Mouse (Mus musculus): Measurements from ENCODE around the gene C2cd2. TPM values are rescaled to one million over a fixed set of nuclear protein-coding genes. Genes with fewer than 3 reads are reported as not detected.
A peak's percentile ranks its signal among the peaks of the same experiment; 100 is the strongest.

The C2cd2 gene
- total RNA-seq, 2 experiments from 2014 or later = 17.4 to 22.7 TPM

GRCm38 (mm10) chr16:97844967-97845937, 117.1 kb downstream of the C2cd2 start:
- intact Hi-C loops (cut with DNase I) = no loop called here
- no peak for DNase-seq (ENCODE audit: low spot score in 2 of 2)

- intact Hi-C loops (cut with DNase I) = no loop called here
- no peak for DNase-seq (ENCODE audit: low spot score in 2 of 2)
These were observed 130.2 kb downstream of the C2cd2 start for GRCm38 (mm10) chr16:97832154-97832553.

- intact Hi-C loops (cut with DNase I) = no loop called here
- no peak for DNase-seq (ENCODE audit: low spot score in 2 of 2)
These were observed 134.2 kb downstream of the C2cd2 start for GRCm38 (mm10) chr16:97828207-97828606.

- no peak for DNase-seq (ENCODE audit: low spot score in 2 of 2)
- intact Hi-C loops (cut with DNase I) = no loop called here
These were observed 138.9 kb downstream of the C2cd2 start for GRCm38 (mm10) chr16:97823311-97824007.

GRCm38 (mm10) chr16:97819532-97819931, 142.9 kb downstream of the C2cd2 start:
- intact Hi-C loops (cut with DNase I) = no loop called here
- no peak for DNase-seq (ENCODE audit: low spot score in 2 of 2)

- intact Hi-C loops (cut with DNase I) = no loop called here
- no peak for DNase-seq (ENCODE audit: low spot score in 2 of 2)
These were observed 145.0 kb downstream of the C2cd2 start for GRCm38 (mm10) chr16:97817414-97817813.

GRCm38 (mm10) chr16:97815269-97815668, 147.1 kb downstream of the C2cd2 start:
- intact Hi-C loops (cut with DNase I) = no loop called here
- DNase-seq (ENCODE audit: low spot score in 2 of 2) = no peak

GRCm38 (mm10) chr16:97814060-97814459, 148.3 kb downstream of the C2cd2 start:
- no peak for DNase-seq (ENCODE audit: low spot score in 2 of 2)
- intact Hi-C loops (cut with DNase I) = no loop called here

GRCm38 (mm10) chr16:97808881-97809280, 153.5 kb downstream of the C2cd2 start:
- peak; percentile 15 to 35 for DNase-seq (ENCODE audit: low spot score in 2 of 2)
- intact Hi-C loops (cut with DNase I) = loop anchor here (5.0 kb wide), 2 partner anchors 43 to 153 kb away; partner anchors contain the start of genes C2cd2, Prdm15 and Zbtb21

GRCm38 (mm10) chr16:97805646-97806045, 156.8 kb downstream of the C2cd2 start:
- DNase-seq (ENCODE audit: low spot score in 2 of 2) = peak; percentile 11 to 63
- intact Hi-C loops (cut with DNase I) = loop anchor here (5.0 kb wide), 2 partner anchors 47 to 157 kb away; partner anchors contain the start of genes C2cd2, Prdm15 and Zbtb21

Small RNAs within 50 kb of the gene (microRNA-seq; reads per million reads assigned to microRNA genes)
- gene Mir6964 = 0 to 0.53 reads per million in 2 experiments

Other genes with a start within 250 kb of the C2cd2 start
- under 1 TPM in 1 of 2 experiments, not detected in 1; 0.22 TPM for gene Ripk4, start 198.8 kb downstream of the C2cd2 start, total RNA-seq (2021)
- 10 to 100 TPM; 16.9 to 20.9 TPM for gene Prdm15, start 110.7 kb downstream of the C2cd2 start, total RNA-seq (2021)
- gene Zbtb21, start within 50 bp of the C2cd2 start, total RNA-seq (2021) = 10 to 100 TPM; 20.8 to 21.1 TPM
- gene B230307C23Rik, start 34.7 kb upstream of the C2cd2 start, total RNA-seq (2021) = 10 to 100 TPM; 24.2 to 27.4 TPM
- gene A630089N07Rik, start 119.9 kb upstream of the C2cd2 start, total RNA-seq (2021) = 1 to 10 TPM; 8.1 to 8.5 TPM